Mouse (Mus musculus): ENCODE measurements at regions not wholly inside any gene's neighbourhood (a gene's known extent, or its start where the extent isn't known, plus 50 kb on each side); places are given as distances from the start of the nearest gene placed in this dataset.

DNA sequence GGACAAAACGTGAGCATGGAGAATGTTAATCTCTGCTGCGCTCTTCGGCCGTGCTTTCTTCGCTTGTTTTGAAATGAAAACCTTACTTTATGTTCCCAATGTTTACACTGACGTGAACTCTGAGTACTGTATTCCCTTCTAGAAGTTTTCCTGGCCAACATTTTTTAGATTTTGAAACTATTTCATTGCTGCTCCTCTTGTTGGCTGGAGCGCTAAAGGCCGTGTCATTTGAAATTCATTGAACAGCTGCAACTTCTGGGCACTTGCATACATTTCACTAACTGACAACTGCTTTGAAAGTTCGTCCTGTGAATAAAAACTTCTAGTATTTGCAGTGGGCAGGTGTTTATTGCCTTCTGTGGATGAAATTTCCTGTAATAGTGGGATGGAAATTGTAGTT lies 157.9 kb upstream of the Fam241a start:
- Histone ChIP-seq H3K36me3 (ENCODE audit: insufficient read depth, low read length) (no peaks in the 10 kb centered on the region), H3K9me3 (ENCODE audit: low read length) (no peaks in the 10 kb centered on the region), H3K27ac (ENCODE audit: low read length) (no peak overlapping the region), H3K4me2 (replicated peaks; ENCODE audit: low read depth, low read length) (no peak overlapping the region), H3K9ac (replicated peaks; ENCODE audit: low read depth) (no peak overlapping the region), H3K4me3 (ENCODE audit: low read depth, low read length) (no peak overlapping the region), H3K4me1 (ENCODE audit: insufficient read depth, low read depth, low read length) (no peaks in the 10 kb centered on the region), H3K27me3 (replicated peaks; ENCODE audit: insufficient read depth, low read length) (no peaks in the 10 kb centered on the region)
- ATAC-seq (no peak), DNase-seq (ENCODE audit: low spot score) (peak; percentile 11)
- 52% methylated on average over 9 of the region's 9 CpGs for WGBS
- TF ChIP-seq CTCF (IDR thresholded peaks at IDR 0.05) = no peak
- no peak for TF ChIP-seq EP300 (IDR thresholded peaks at IDR 0.05)

GRCm38 (mm10) chr3:128043709-128044108 lies 147.6 kb upstream of the Fam241a start:
- 35% methylated on average over 3 of the region's 3 CpGs for WGBS
- no peak overlapping the region for H3K27ac ChIP-seq (ENCODE audit: low read length)
- TF ChIP-seq CTCF (IDR thresholded peaks at IDR 0.05) = no peak
- TF ChIP-seq EP300 (IDR thresholded peaks at IDR 0.05) = no peak
- DNase-seq (ENCODE audit: low spot score) (no peak), ATAC-seq (no peak)
- H3K9me3 ChIP-seq (ENCODE audit: low read length) = no peaks in the 10 kb centered on the region
- H3K4me3 ChIP-seq (ENCODE audit: low read depth, low read length) = no peak overlapping the region
- no peak overlapping the region for H3K4me2 ChIP-seq (replicated peaks; ENCODE audit: low read depth, low read length)
- H3K36me3 ChIP-seq (ENCODE audit: insufficient read depth, low read length) = no peaks in the 10 kb centered on the region
- H3K9ac ChIP-seq (replicated peaks; ENCODE audit: low read depth) = no peak overlapping the region
- H3K4me1 ChIP-seq (ENCODE audit: insufficient read depth, low read depth, low read length) = no peaks in the 10 kb centered on the region
- no peaks in the 10 kb centered on the region for H3K27me3 ChIP-seq (replicated peaks; ENCODE audit: insufficient read depth, low read length)

DNA sequence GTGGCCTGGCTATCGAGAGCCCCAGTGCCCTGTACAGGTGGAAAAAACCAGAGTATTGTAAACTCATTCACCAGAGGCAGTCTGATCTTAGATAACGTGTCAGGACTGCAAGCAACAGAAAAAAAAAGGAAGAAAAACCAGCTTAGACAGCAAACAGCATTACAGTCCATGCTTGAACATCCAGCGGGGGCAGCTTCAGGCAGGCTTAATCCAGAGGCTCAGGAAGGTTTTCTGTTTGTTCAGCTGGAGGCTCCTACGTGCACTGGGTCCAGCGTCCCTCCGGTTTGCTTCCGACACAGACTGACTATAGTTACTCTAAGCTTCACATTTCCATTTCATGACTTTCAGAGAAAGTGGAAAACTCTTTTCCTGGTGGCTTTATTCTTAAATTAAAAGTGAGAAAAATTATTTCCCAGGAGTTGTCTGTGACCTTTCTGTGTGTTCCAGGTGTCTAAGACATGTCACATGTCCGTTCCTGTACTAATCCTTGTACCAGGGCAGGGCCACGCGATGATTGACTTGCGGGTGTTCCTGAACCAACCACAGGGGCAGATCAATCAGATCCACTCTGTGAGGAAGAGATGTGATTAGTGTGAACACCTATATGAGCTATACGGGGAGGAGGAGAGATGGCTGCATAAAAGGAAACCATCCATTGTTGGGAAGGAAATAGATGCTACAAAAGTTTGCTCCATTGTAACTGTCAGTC lies 144.4 kb upstream of the Fam241a start:
- WGBS = 41% methylated on average over 12 of the region's 12 CpGs
- no peaks in the 10 kb centered on the region for H3K4me1 ChIP-seq (ENCODE audit: insufficient read depth, low read depth, low read length)
- H3K4me2 ChIP-seq (replicated peaks; ENCODE audit: low read depth, low read length) = no peak overlapping the region
- ATAC-seq (no peak), DNase-seq (ENCODE audit: low spot score) (no peak)
- no peaks in the 10 kb centered on the region for H3K36me3 ChIP-seq (ENCODE audit: insufficient read depth, low read length)
- no peak overlapping the region for H3K9ac ChIP-seq (replicated peaks; ENCODE audit: low read depth)
- H3K27ac ChIP-seq (ENCODE audit: low read length) = no peak overlapping the region
- TF ChIP-seq CTCF (IDR thresholded peaks at IDR 0.05) (no peak), EP300 (IDR thresholded peaks at IDR 0.05) (no peak)
- H3K4me3 ChIP-seq (ENCODE audit: low read depth, low read length) = no peak overlapping the region
- H3K9me3 ChIP-seq (ENCODE audit: low read length) = no peaks in the 10 kb centered on the region
- no peaks in the 10 kb centered on the region for H3K27me3 ChIP-seq (replicated peaks; ENCODE audit: insufficient read depth, low read length)

- Histone ChIP-seq H3K9ac (replicated peaks; ENCODE audit: low read depth) (no peak overlapping the region), H3K4me1 (ENCODE audit: insufficient read depth, low read depth, low read length) (no peaks in the 10 kb centered on the region), H3K27ac (ENCODE audit: low read length) (no peak overlapping the region), H3K4me3 (ENCODE audit: low read depth, low read length) (no peak overlapping the region), H3K27me3 (replicated peaks; ENCODE audit: insufficient read depth, low read length) (no peaks in the 10 kb centered on the region), H3K36me3 (ENCODE audit: insufficient read depth, low read length) (no peaks in the 10 kb centered on the region), H3K4me2 (replicated peaks; ENCODE audit: low read depth, low read length) (no peak overlapping the region), H3K9me3 (ENCODE audit: low read length) (no peaks in the 10 kb centered on the region)
- no peak for ATAC-seq
- 48% methylated on average over 5 of the region's 5 CpGs for WGBS
- DNase-seq (ENCODE audit: low spot score) = peak; percentile 10
- TF ChIP-seq EP300 (IDR thresholded peaks at IDR 0.05) (no peak), CTCF (IDR thresholded peaks at IDR 0.05) (no peak)
Measured at GRCm38 (mm10) chr3:128039185-128039584, 143.1 kb upstream of the Fam241a start.

DNA sequence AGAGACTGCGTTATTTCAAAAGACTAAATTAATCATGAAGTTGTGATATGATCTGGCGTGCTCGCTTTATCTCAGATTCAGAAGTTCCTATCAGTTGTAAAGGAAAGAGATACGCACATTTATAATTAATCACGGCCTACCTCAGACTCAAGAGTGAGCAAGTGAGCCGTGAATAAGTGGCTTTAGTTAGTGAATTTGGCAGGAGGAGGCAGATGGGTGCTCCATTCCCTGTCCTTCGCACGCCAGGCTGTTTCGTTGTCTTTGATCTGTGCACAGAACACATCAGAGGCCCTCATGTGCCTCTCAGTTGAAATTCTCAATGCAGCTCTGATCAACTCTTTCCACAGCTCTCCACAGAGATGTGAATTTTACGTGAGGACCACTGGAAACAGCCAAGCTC lies 140.4 kb upstream of the Fam241a start:
- no peaks in the 10 kb centered on the region for H3K4me1 ChIP-seq (ENCODE audit: insufficient read depth, low read depth, low read length)
- no peaks in the 10 kb centered on the region for H3K36me3 ChIP-seq (ENCODE audit: insufficient read depth, low read length)
- no peak overlapping the region for H3K9ac ChIP-seq (replicated peaks; ENCODE audit: low read depth)
- no peak overlapping the region for H3K4me2 ChIP-seq (replicated peaks; ENCODE audit: low read depth, low read length)
- no peak for DNase-seq (ENCODE audit: low spot score)
- no peak for TF ChIP-seq CTCF (IDR thresholded peaks at IDR 0.05)
- no peak for TF ChIP-seq EP300 (IDR thresholded peaks at IDR 0.05)
- ATAC-seq = no peak
- 58% methylated on average over 10 of the region's 10 CpGs for WGBS
- H3K27me3 ChIP-seq (replicated peaks; ENCODE audit: insufficient read depth, low read length) = no peaks in the 10 kb centered on the region
- no peak overlapping the region for H3K4me3 ChIP-seq (ENCODE audit: low read depth, low read length)
- H3K9me3 ChIP-seq (ENCODE audit: low read length) = no peaks in the 10 kb centered on the region
- no peak overlapping the region for H3K27ac ChIP-seq (ENCODE audit: low read length)

- H3K4me1 ChIP-seq (ENCODE audit: insufficient read depth, low read depth, low read length) = no peaks in the 10 kb centered on the region
- ATAC-seq (no peak), DNase-seq (ENCODE audit: low spot score) (no peak)
- no peak overlapping the region for H3K4me2 ChIP-seq (replicated peaks; ENCODE audit: low read depth, low read length)
- WGBS = 79% methylated on average over 3 of the region's 3 CpGs
- no peak overlapping the region for H3K4me3 ChIP-seq (ENCODE audit: low read depth, low read length)
- no peaks in the 10 kb centered on the region for H3K27me3 ChIP-seq (replicated peaks; ENCODE audit: insufficient read depth, low read length)
- no peaks in the 10 kb centered on the region for H3K9me3 ChIP-seq (ENCODE audit: low read length)
- no peak overlapping the region for H3K9ac ChIP-seq (replicated peaks; ENCODE audit: low read depth)
- no peak overlapping the region for H3K27ac ChIP-seq (ENCODE audit: low read length)
- TF ChIP-seq EP300 (IDR thresholded peaks at IDR 0.05) (no peak), CTCF (IDR thresholded peaks at IDR 0.05) (no peak)
- H3K36me3 ChIP-seq (ENCODE audit: insufficient read depth, low read length) = no peaks in the 10 kb centered on the region
Measured at GRCm38 (mm10) chr3:128030352-128030751, 134.2 kb upstream of the Fam241a start.

GRCm38 (mm10) chr3:128029565-128029915 lies 133.4 kb upstream of the Fam241a start:
- no peak overlapping the region for H3K4me3 ChIP-seq (ENCODE audit: low read depth, low read length)
- no peaks in the 10 kb centered on the region for H3K9me3 ChIP-seq (ENCODE audit: low read length)
- H3K36me3 ChIP-seq (ENCODE audit: insufficient read depth, low read length) = no peaks in the 10 kb centered on the region
- H3K27ac ChIP-seq (ENCODE audit: low read length) = no peak overlapping the region
- no peaks in the 10 kb centered on the region for H3K27me3 ChIP-seq (replicated peaks; ENCODE audit: insufficient read depth, low read length)
- H3K4me2 ChIP-seq (replicated peaks; ENCODE audit: low read depth, low read length) = no peak overlapping the region
- WGBS = 61% methylated on average over 5 of the region's 5 CpGs
- H3K9ac ChIP-seq (replicated peaks; ENCODE audit: low read depth) = no peak overlapping the region
- DNase-seq (ENCODE audit: low spot score) (no peak), ATAC-seq (no peak)
- H3K4me1 ChIP-seq (ENCODE audit: insufficient read depth, low read depth, low read length) = no peaks in the 10 kb centered on the region
- TF ChIP-seq CTCF (IDR thresholded peaks at IDR 0.05) (no peak), EP300 (IDR thresholded peaks at IDR 0.05) (no peak)

All from lung, postnatal 0 days (tissue).